8 mouse cellular contexts compared by ENCODE assay signal in genomic region chr7:128462406-128462805, GRCm38 (mm10). TPM values are rescaled to one million over a fixed set of nuclear protein-coding genes. Genes with fewer than 3 reads are reported as not detected.
A peak's percentile ranks its signal among the peaks of the same experiment; 100 is the strongest.
DNase-seq lines count a peak whose midpoint lies in the region; ATAC-seq and TF ChIP-seq lines count a peak whose summit lies in the region.

No protein-coding gene starts in this region.

- peaks cover 35% of the 10 kb centered on the region for H3K4me1 ChIP-seq in erythroblast, embryonic 14.5 days (ENCODE audit: control insufficient read depth)
- H3K4me1 ChIP-seq in intestine, postnatal 0 days (replicated peaks; ENCODE audit: control insufficient read depth, insufficient read depth, low read length): peaks cover 5% of the 10 kb centered on the region
- peaks cover 4% of the 10 kb centered on the region; the same call in 1 of the 2 replicates for H3K4me1 ChIP-seq in neural tube, embryonic 11.5 days (ENCODE audit: control insufficient read depth, insufficient read depth, low read length)

- peak; percentile 78 for DNase-seq in 416B (ENCODE audit: low read depth)
- peak; percentile 27 for DNase-seq in embryo, embryonic 11 days
- peak; percentile 16 for DNase-seq in neural tube, embryonic 11.5 days (ENCODE audit: low spot score)
- DNase-seq in layer of hippocampus, adult 11-12 months (ENCODE audit: low spot score): no peak
- DNase-seq in adrenal gland, postnatal 14 days: no peak

- TF ChIP-seq CTCF in intestine, postnatal 0 days (IDR thresholded peaks at IDR 0.05; ENCODE audit: low read depth): peak; percentile 41

- H3K9me3 ChIP-seq in erythroblast, embryonic 14.5 days (ENCODE audit: control insufficient read depth, low read length): no peaks in the 10 kb centered on the region
- no peaks in the 10 kb centered on the region for H3K9me3 ChIP-seq in intestine, postnatal 0 days (ENCODE audit: control insufficient read depth)
- no peaks in the 10 kb centered on the region for H3K9me3 ChIP-seq in neural tube, embryonic 11.5 days (ENCODE audit: control insufficient read depth, low read length)

- ATAC-seq in erythroblast, adult 5-6 weeks (replicated peaks; ENCODE audit: low FRiP score, poor library complexity, severe bottlenecking): no peak
- no peak for ATAC-seq in intestine, postnatal 0 days
- no peak for ATAC-seq in neural tube, embryonic 11.5 days (ENCODE audit: insufficient read depth, low FRiP score, low TSS enrichment)

- H3K4me2 ChIP-seq in intestine, postnatal 0 days (replicated peaks; ENCODE audit: low read depth): peak overlapping the region; percentile 97
- H3K4me2 ChIP-seq in neural tube, embryonic 11.5 days (ENCODE audit: low read depth): peak overlapping the region; percentile 65

- no peak overlapping the region for H3K9ac ChIP-seq in intestine, postnatal 0 days (ENCODE audit: low read depth, low read length)
- peak overlapping the region; percentile 54 for H3K9ac ChIP-seq in neural tube, embryonic 11.5 days (ENCODE audit: low read length)

- 71% methylated on average over 5 of the region's 5 CpGs for WGBS in intestine, postnatal 0 days
- WGBS in neural tube, embryonic 11.5 days: 70% methylated on average over 5 of the region's 5 CpGs

- peaks cover under 1% of the 10 kb centered on the region; the same call in 1 of the 2 replicates for H3K36me3 ChIP-seq in erythroblast, embryonic 14.5 days (ENCODE audit: control insufficient read depth)
- H3K36me3 ChIP-seq in intestine, postnatal 0 days (ENCODE audit: control insufficient read depth, insufficient read depth): no peaks in the 10 kb centered on the region
- no peaks in the 10 kb centered on the region for H3K36me3 ChIP-seq in neural tube, embryonic 11.5 days (ENCODE audit: control insufficient read depth, insufficient read depth, low read length)

- peaks cover 4% of the 10 kb centered on the region; the same call in 1 of the 2 replicates for H3K27me3 ChIP-seq in erythroblast, embryonic 14.5 days (ENCODE audit: control insufficient read depth)
- H3K27me3 ChIP-seq in intestine, postnatal 0 days (replicated peaks; ENCODE audit: control insufficient read depth, insufficient read depth, low read length): no peaks in the 10 kb centered on the region
- no peaks in the 10 kb centered on the region for H3K27me3 ChIP-seq in neural tube, embryonic 11.5 days (ENCODE audit: control insufficient read depth, insufficient read depth, low read length)

- peak overlapping the region; percentile 79 for H3K4me3 ChIP-seq in erythroblast, embryonic 14.5 days (replicated peaks)
- no peak overlapping the region; the same call in 1 of the 2 replicates for H3K4me3 ChIP-seq in intestine, postnatal 0 days (ENCODE audit: low read depth, low read length)
- peak overlapping the region; percentile 71 for H3K4me3 ChIP-seq in neural tube, embryonic 11.5 days (ENCODE audit: low read depth, low read length)

- no peak overlapping the region for H3K27ac ChIP-seq in intestine, postnatal 0 days (ENCODE audit: low read depth, low read length)
- no peak overlapping the region for H3K27ac ChIP-seq in neural tube, embryonic 11.5 days (ENCODE audit: low read depth, low read length)

RNA-seq across cellular contexts. Expression of gene Tial1, which starts 0.9 kb away (rescaled TPM):
- polyA plus RNA-seq in erythroblast, embryonic 14.5 days (2012): 6.8 and 7.4 TPM in 2 replicates
- 65.6 and 74.4 TPM in 2 replicates for total RNA-seq in erythroblast, adult 5-6 weeks (2015; ENCODE audit: low replicate concordance)
- 52.6 and 91.2 TPM in 2 replicates for total RNA-seq in erythroblast, adult 5-6 weeks (2017; ENCODE audit: low replicate concordance)
- 17.3 and 18.9 TPM in 2 replicates for polyA plus RNA-seq in intestine, postnatal 0 days (2015; fragmentation: Nextera tagmentation; extraction: Ambion mirVana)
- polyA plus RNA-seq in neural tube, embryonic 11.5 days (2014; fragmentation: Nextera tagmentation; extraction: Ambion mirVana): 32.2 and 39.8 TPM in 2 replicates
- 92.5 and 95.3 TPM in 2 replicates for total RNA-seq in adrenal gland, postnatal 14 days (2021)

RNA-seq across cellular contexts. Expression of gene Rgs10, which starts 43.8 kb away (rescaled TPM):
- polyA plus RNA-seq in erythroblast, embryonic 14.5 days (2012): 4.1 TPM in 2 replicates
- 21.9 and 24.5 TPM in 2 replicates for total RNA-seq in erythroblast, adult 5-6 weeks (2015; ENCODE audit: low replicate concordance)
- total RNA-seq in erythroblast, adult 5-6 weeks (2017; ENCODE audit: low replicate concordance): 22.7 and 44.9 TPM in 2 replicates
- 20.9 and 23.8 TPM in 2 replicates for polyA plus RNA-seq in intestine, postnatal 0 days (2015; fragmentation: Nextera tagmentation; extraction: Ambion mirVana)
- 12.4 and 12.7 TPM in 2 replicates for polyA plus RNA-seq in neural tube, embryonic 11.5 days (2014; fragmentation: Nextera tagmentation; extraction: Ambion mirVana)
- 14.4 and 22.4 TPM in 2 replicates for total RNA-seq in adrenal gland, postnatal 14 days (2021)

Comparison
In these comparisons a context has a peak if more than half of its experiments do, and no peak if none do; other contexts are left out.
1. DNase-seq: peak in 416B (single experiment), embryo, embryonic 11 days (single experiment) and neural tube, embryonic 11.5 days (single experiment); none in layer of hippocampus, adult 11-12 months (single experiment) and adrenal gland, postnatal 14 days (single experiment).